Mouse (Mus musculus) MEL (cell line): Measurements from ENCODE around the gene Nkd2. TPM values are rescaled to one million over a fixed set of nuclear protein-coding genes. Genes with fewer than 3 reads are reported as not detected.
A peak's percentile ranks its signal among the peaks of the same experiment; 100 is the strongest.

Experiments used
- DNase-seq: peaks from one replicate; pipeline ENCODE4 v3.0.0; 2011; ENCODE audit warnings: low read depth, low spot score
- H3K27ac ChIP-seq: 2 replicates; pipeline ENCODE4 v1.5.1; 2012; ENCODE audit warnings: low read depth, mild to moderate bottlenecking, control low read depth, low read length, moderate library complexity; ENCODE audit not compliant: control insufficient read depth
- H3K27me3 ChIP-seq, 2 experiments: fragments of 150-350 bp in 1 of 2; sonication (generic) in 1 of 2; 2 replicates each; pipeline ENCODE4 v1.6.1; 2012; ENCODE audit warnings: low read length in 2 of 2, mild to moderate bottlenecking in 2 of 2, improper control_type of control experiment in 1 of 2, moderate library complexity in 1 of 2; ENCODE audit not compliant: insufficient read depth in 2 of 2, control insufficient read depth in 1 of 2
- H3K36me3 ChIP-seq, 2 experiments: 2 replicates each; pipeline ENCODE4 v1.6.1; 2012 to 2014; ENCODE audit warnings: low read length in 2 of 2, improper control_type of control experiment in 1 of 2, inconsistent platforms in 1 of 2, mild to moderate bottlenecking in 1 of 2; ENCODE audit not compliant: insufficient read depth in 2 of 2, control insufficient read depth in 1 of 2
- H3K4me1 ChIP-seq, 2 experiments: fragments of 150-350 bp in 1 of 2; sonication (generic) in 1 of 2; 2 replicates each; pipeline ENCODE4 v1.6.1; 2012; ENCODE audit warnings: low read length in 2 of 2, improper control_type of control experiment in 1 of 2, mild to moderate bottlenecking in 1 of 2; ENCODE audit not compliant: insufficient read depth in 2 of 2, control insufficient read depth in 1 of 2
- H3K4me3 ChIP-seq, 2 experiments: fragments of 150-350 bp in 1 of 2; sonication (generic) in 1 of 2; 2 replicates each; pipeline ENCODE4 v1.5.1; 2012; ENCODE audit warnings: low read depth in 2 of 2, low read length in 2 of 2, mild to moderate bottlenecking in 2 of 2, moderate library complexity in 2 of 2, control low read depth in 1 of 2, improper control_type of control experiment in 1 of 2; ENCODE audit not compliant: control insufficient read depth in 1 of 2, insufficient read depth in 1 of 2
- H3K79me2 ChIP-seq: 2 replicates; pipeline ENCODE4 v1.6.1; 2012; ENCODE audit warnings: mild to moderate bottlenecking, low read length, moderate library complexity; ENCODE audit not compliant: control insufficient read depth, poor library complexity, insufficient read depth
- H3K9ac ChIP-seq: 2 replicates; pipeline ENCODE4 v1.6.1; 2012; ENCODE audit warnings: low read depth, mild to moderate bottlenecking, control low read depth, low read length, moderate library complexity; ENCODE audit not compliant: control insufficient read depth, poor library complexity, severe bottlenecking
- H3K9me3 ChIP-seq: fragments of 150-350 bp; sonication (generic); replicated peaks from 2 replicates; pipeline ENCODE4 v1.6.1; 2012; ENCODE audit warnings: mild to moderate bottlenecking, low read length, improper control_type of control experiment, moderate library complexity; ENCODE audit not compliant: insufficient read depth
- BHLHE40 ChIP-seq: IDR thresholded peaks from 2 replicates; pipeline ENCODE4 v1.6.1; 2012; ENCODE audit warnings: low read depth, mild to moderate bottlenecking, inconsistent platforms, low read length, improper control_type of control experiment, borderline replicate concordance
- CHD1 ChIP-seq: IDR thresholded peaks from 2 replicates; pipeline ENCODE4 v1.6.1; 2012; ENCODE audit warnings: low read depth, mild to moderate bottlenecking, inconsistent platforms, low read length, improper control_type of control experiment
- CTCF ChIP-seq, 3 experiments: IDR thresholded peaks in 2 of 3; conservative IDR thresholded peaks in 1 of 3; 2 replicates each; pipeline ENCODE4 v1.5.1; 2011 to 2012; ENCODE audit warnings: low read length in 3 of 3, low read depth in 2 of 3, mild to moderate bottlenecking in 2 of 3, improper control_type of control experiment in 1 of 3, inconsistent platforms in 1 of 3, mixed read lengths in 1 of 3, moderate library complexity in 1 of 3; ENCODE audit not compliant: control insufficient read depth in 1 of 3, insufficient read depth in 1 of 3, poor library complexity in 1 of 3, severe bottlenecking in 1 of 3
- EP300 ChIP-seq, 2 experiments: IDR thresholded peaks; 2 replicates each; pipeline ENCODE4 v1.6.1; 2011; ENCODE audit warnings: improper control_type of control experiment in 2 of 2, low read length in 2 of 2, low read depth in 1 of 2, mild to moderate bottlenecking in 1 of 2
- ETS1 ChIP-seq: IDR thresholded peaks from 2 replicates; pipeline ENCODE4 v1.6.1; 2012; ENCODE audit warnings: low read depth, mild to moderate bottlenecking, inconsistent platforms, low read length, improper control_type of control experiment, moderate library complexity
- GABPA ChIP-seq: IDR thresholded peaks from 2 replicates; pipeline ENCODE4 v1.6.1; 2012; ENCODE audit warnings: low read depth, mild to moderate bottlenecking, inconsistent platforms, low read length, improper control_type of control experiment, moderate library complexity
- GATA1 ChIP-seq: IDR thresholded peaks from 2 replicates; pipeline ENCODE4 v1.6.1; 2011; ENCODE audit warnings: low read depth, low read length, improper control_type of control experiment
- HCFC1 ChIP-seq: IDR thresholded peaks from 2 replicates; pipeline ENCODE4 v1.6.1; 2012; ENCODE audit warnings: low read depth, mild to moderate bottlenecking, inconsistent platforms, low read length, improper control_type of control experiment, moderate library complexity
- KAT2A ChIP-seq: conservative IDR thresholded peaks from 2 replicates; pipeline ENCODE4 v1.6.1; 2012; ENCODE audit warnings: low read depth, low read length, improper control_type of control experiment, inconsistent platforms
- MAFK ChIP-seq: IDR thresholded peaks from 2 replicates; pipeline ENCODE4 v1.6.1; 2011; ENCODE audit warnings: low read depth, mild to moderate bottlenecking, low read length, improper control_type of control experiment, borderline replicate concordance
- MXI1 ChIP-seq: IDR thresholded peaks from 2 replicates; pipeline ENCODE4 v1.6.1; 2011; ENCODE audit warnings: mild to moderate bottlenecking, low read depth, low read length, improper control_type of control experiment
- MYB ChIP-seq: IDR thresholded peaks from 2 replicates; pipeline ENCODE4 v1.6.1; 2011; ENCODE audit warnings: mild to moderate bottlenecking, low read depth, low read length, improper control_type of control experiment
- NELFE ChIP-seq: IDR thresholded peaks from 2 replicates; pipeline ENCODE4 v1.6.1; 2011; ENCODE audit warnings: low read depth, low read length, improper control_type of control experiment
- POLR2AphosphoS2 ChIP-seq: IDR thresholded peaks from 2 replicates; pipeline ENCODE4 v1.6.1; 2011; ENCODE audit warnings: low read length, improper control_type of control experiment
- POLR2AphosphoS5 ChIP-seq: IDR thresholded peaks from 2 replicates; pipeline ENCODE4 v1.6.1; 2012; ENCODE audit warnings: low read depth, borderline replicate concordance, mild to moderate bottlenecking, inconsistent platforms, low read length, moderate library complexity, mixed read lengths
- RAD21 ChIP-seq: IDR thresholded peaks from 2 replicates; pipeline ENCODE4 v1.6.1; 2011; ENCODE audit warnings: mild to moderate bottlenecking, low read depth, low read length, improper control_type of control experiment
- RCOR1 ChIP-seq: IDR thresholded peaks from 2 replicates; pipeline ENCODE4 v1.6.1; 2012; ENCODE audit warnings: low read depth, mild to moderate bottlenecking, inconsistent platforms, low read length, improper control_type of control experiment
- SMC3 ChIP-seq: IDR thresholded peaks from 2 replicates; pipeline ENCODE4 v1.6.1; 2011; ENCODE audit warnings: low read depth, low read length, improper control_type of control experiment
- TAL1 ChIP-seq: IDR thresholded peaks from 2 replicates; pipeline ENCODE4 v1.6.1; 2012; ENCODE audit warnings: mild to moderate bottlenecking, inconsistent platforms, low read length, moderate library complexity, mixed read lengths
- TBP ChIP-seq: IDR thresholded peaks from 2 replicates; pipeline ENCODE4 v1.8.0; 2011; ENCODE audit warnings: low read depth, low read length, improper control_type of control experiment
- TCF12 ChIP-seq: IDR thresholded peaks from 2 replicates; pipeline ENCODE4 v1.6.1; 2014; ENCODE audit warnings: low read depth, mild to moderate bottlenecking, inconsistent platforms, low read length, improper control_type of control experiment, moderate library complexity
- UBTF ChIP-seq: IDR thresholded peaks from 2 replicates; pipeline ENCODE4 v1.6.1; 2012; ENCODE audit warnings: low read depth, mild to moderate bottlenecking, inconsistent platforms, low read length, improper control_type of control experiment, moderate library complexity, borderline replicate concordance; ENCODE audit not compliant: insufficient read depth
- USF1 ChIP-seq: IDR thresholded peaks from 2 replicates; pipeline ENCODE4 v1.6.1; 2014; ENCODE audit warnings: low read depth, mild to moderate bottlenecking, inconsistent platforms, low read length, improper control_type of control experiment, moderate library complexity
- USF2 ChIP-seq, 2 experiments: IDR thresholded peaks; 2 replicates each; pipeline ENCODE4 v1.6.1; 2011 to 2012; ENCODE audit warnings: improper control_type of control experiment in 2 of 2, low read length in 2 of 2, borderline replicate concordance in 1 of 2, inconsistent platforms in 1 of 2, low read depth in 1 of 2, mild to moderate bottlenecking in 1 of 2; ENCODE audit not compliant: insufficient read depth in 1 of 2
- ZC3H11A ChIP-seq: IDR thresholded peaks from 2 replicates; pipeline ENCODE4 v1.6.1; 2012; ENCODE audit warnings: low read depth, mild to moderate bottlenecking, inconsistent platforms, low read length, improper control_type of control experiment
- ZMIZ1 ChIP-seq: IDR thresholded peaks from 2 replicates; pipeline ENCODE4 v1.6.1; 2012; ENCODE audit warnings: low read depth, mild to moderate bottlenecking, inconsistent platforms, low read length, improper control_type of control experiment, moderate library complexity
- ZNF384 ChIP-seq: IDR thresholded peaks from 2 replicates; pipeline ENCODE4 v1.6.1; 2012; ENCODE audit warnings: low read depth, mild to moderate bottlenecking, inconsistent platforms, low read length, improper control_type of control experiment
- polyA plus RNA-seq, 2 experiments: library from polyadenylated mRNA; stranded (reverse) in 1 of 2; unstranded in 1 of 2; fragments of >175 nt in 1 of 2; fragments of >200 nt in 1 of 2; gene quantifications; 2 replicates each; pipeline versions ENCODE4 v1.2.1 to v1.2.4; 2012; ENCODE audit warnings: low replicate concordance in 2 of 2, low read depth in 1 of 2; ENCODE audit not compliant: insufficient read length in 2 of 2, insufficient read depth in 1 of 2, missing spikeins in 1 of 2
- total RNA-seq: library from RNA; depleted of rRNA; stranded (reverse); fragments of 300-350 nt; gene quantifications from 2 replicates; pipeline ENCODE4 v1.2.3, GENCODE M21; 2012

The Nkd2 gene
- total and polyA plus RNA-seq, 3 experiments, result not detected

GRCm38 (mm10) chr13:73835791-73836190, 11.6 kb downstream of the Nkd2 start:
- Histone ChIP-seq H3K36me3 (no peaks in the 10 kb centered on the region), H3K4me3 (no peak overlapping the region), H3K27ac (no peak overlapping the region), H3K4me1 (no peaks in the 10 kb centered on the region), H3K79me2 (no peaks in the 10 kb centered on the region), H3K9ac (no peak overlapping the region), H3K9me3 (no peaks in the 10 kb centered on the region), H3K27me3 (peaks cover 16 to 17% of the 10 kb centered on the region in 2 experiments)
- peak; percentile 9 for DNase-seq
- TF ChIP-seq ZNF384 (no peak), MAFK (no peak), KAT2A (no peak), USF2 (IDR thresholded peaks at IDR 0.05; ENCODE audit: borderline replicate concordance in 1 of 2, insufficient read depth in 1 of 2, low read depth in 1 of 2, low read length in 2 of 2) (no peak), TAL1 (no peak), EP300 (IDR thresholded peaks at IDR 0.05; ENCODE audit: low read depth in 1 of 2, low read length in 2 of 2) (no peak), GABPA (no peak), TBP (no peak), TCF12 (no peak), HCFC1 (no peak), POLR2AphosphoS2 (no peak), RCOR1 (no peak), POLR2AphosphoS5 (no peak), GATA1 (no peak), CHD1 (no peak)

DNA sequence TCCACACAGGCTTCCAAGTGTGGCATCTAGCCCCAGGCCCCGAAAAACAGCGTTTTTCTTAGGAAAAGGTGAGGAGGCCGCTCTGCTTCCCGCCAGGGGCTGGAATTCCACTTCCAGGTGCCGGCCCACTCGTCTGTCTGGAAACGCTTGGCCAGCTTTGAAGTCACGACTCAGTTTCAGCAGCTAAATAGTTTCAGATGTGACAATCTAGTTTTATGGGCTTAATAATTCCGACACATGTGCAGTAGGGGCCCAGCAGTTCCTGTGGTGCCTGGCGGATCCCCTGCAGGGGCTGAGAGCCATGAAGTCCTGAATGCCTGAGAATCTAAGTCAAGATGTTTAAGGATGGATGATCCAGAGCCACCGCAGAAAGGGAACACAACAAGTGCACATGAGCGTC, 13.6 kb downstream of the Nkd2 start:
- no peaks in the 10 kb centered on the region for H3K4me1 ChIP-seq
- H3K9ac ChIP-seq, result no peak overlapping the region
- TF ChIP-seq ZMIZ1, result no peak
- TF ChIP-seq BHLHE40, result no peak
- H3K27ac ChIP-seq, result no peak overlapping the region
- H3K9me3 ChIP-seq, result no peaks in the 10 kb centered on the region
- no peak for DNase-seq
- peaks cover 16 to 17% of the 10 kb centered on the region in 2 experiments for H3K27me3 ChIP-seq
- no peaks in the 10 kb centered on the region for H3K79me2 ChIP-seq
- no peak overlapping the region for H3K4me3 ChIP-seq
- H3K36me3 ChIP-seq, result no peaks in the 10 kb centered on the region

DNA sequence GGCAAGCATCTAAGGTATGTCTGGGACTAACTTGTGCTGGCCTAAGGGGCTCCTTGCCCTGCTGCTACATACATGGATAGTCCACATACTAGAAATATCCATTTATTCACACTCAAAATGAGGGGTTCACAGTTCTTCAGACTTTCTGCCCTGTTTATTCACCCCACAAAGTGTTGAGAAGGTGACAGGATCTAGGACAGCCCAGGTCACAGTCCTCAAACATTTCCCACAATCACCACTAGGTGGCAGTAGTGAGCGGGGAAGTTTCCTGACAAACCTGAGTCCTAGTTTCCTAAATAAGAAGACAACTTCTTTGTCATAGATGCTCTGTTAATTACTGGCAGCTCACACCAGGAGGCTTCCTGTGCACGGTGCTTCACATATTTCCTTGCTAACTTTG, 15.9 kb downstream of the Nkd2 start:
- Histone ChIP-seq H3K4me3 (no peak overlapping the region), H3K9ac (no peak overlapping the region), H3K9me3 (no peaks in the 10 kb centered on the region), H3K36me3 (no peaks in the 10 kb centered on the region), H3K79me2 (no peaks in the 10 kb centered on the region), H3K27ac (no peak overlapping the region), H3K4me1 (no peaks in the 10 kb centered on the region), H3K27me3 (peaks cover 14 to 16% of the 10 kb centered on the region in 2 experiments)
- peak; percentile 61 for DNase-seq
- TF ChIP-seq UBTF (no peak), ZC3H11A (peak; percentile 29), GABPA (no peak), SMC3 (peak; percentile 79), ETS1 (no peak), USF1 (no peak), MXI1 (no peak), RAD21 (peak; percentile 59), POLR2AphosphoS5 (no peak), ZNF384 (no peak), CHD1 (no peak), MYB (no peak), RCOR1 (no peak), CTCF (IDR thresholded peaks at IDR 0.05 in 2 of 3, conservative IDR thresholded peaks at IDR 0.05 in 1 of 3; ENCODE audit: control insufficient read depth in 1 of 3, insufficient read depth in 1 of 3, low read depth in 2 of 3, low read length in 3 of 3, poor library complexity in 1 of 3, severe bottlenecking in 1 of 3) (peak; percentile 77 to 96 (median 81)), NELFE (no peak), TCF12 (no peak), EP300 (IDR thresholded peaks at IDR 0.05; ENCODE audit: low read depth in 1 of 2, low read length in 2 of 2) (no peak)
